Mouse (Mus musculus) urinary bladder, postnatal 36 days (tissue): ENCODE data around the gene Dtx3l.
"Not testable (repeated sequence)": the region's sequence is repeated elsewhere in the genome, so short reads cannot be mapped to it uniquely, and the experiment has no call there.

Experiments
- DNase-seq, 2 experiments: peaks; one replicate each; pipeline ENCODE4 v3.0.0; 2022; ENCODE audit warnings: low spot score in 2 of 2, mixed read lengths in 1 of 2

The Dtx3l gene

DNA sequence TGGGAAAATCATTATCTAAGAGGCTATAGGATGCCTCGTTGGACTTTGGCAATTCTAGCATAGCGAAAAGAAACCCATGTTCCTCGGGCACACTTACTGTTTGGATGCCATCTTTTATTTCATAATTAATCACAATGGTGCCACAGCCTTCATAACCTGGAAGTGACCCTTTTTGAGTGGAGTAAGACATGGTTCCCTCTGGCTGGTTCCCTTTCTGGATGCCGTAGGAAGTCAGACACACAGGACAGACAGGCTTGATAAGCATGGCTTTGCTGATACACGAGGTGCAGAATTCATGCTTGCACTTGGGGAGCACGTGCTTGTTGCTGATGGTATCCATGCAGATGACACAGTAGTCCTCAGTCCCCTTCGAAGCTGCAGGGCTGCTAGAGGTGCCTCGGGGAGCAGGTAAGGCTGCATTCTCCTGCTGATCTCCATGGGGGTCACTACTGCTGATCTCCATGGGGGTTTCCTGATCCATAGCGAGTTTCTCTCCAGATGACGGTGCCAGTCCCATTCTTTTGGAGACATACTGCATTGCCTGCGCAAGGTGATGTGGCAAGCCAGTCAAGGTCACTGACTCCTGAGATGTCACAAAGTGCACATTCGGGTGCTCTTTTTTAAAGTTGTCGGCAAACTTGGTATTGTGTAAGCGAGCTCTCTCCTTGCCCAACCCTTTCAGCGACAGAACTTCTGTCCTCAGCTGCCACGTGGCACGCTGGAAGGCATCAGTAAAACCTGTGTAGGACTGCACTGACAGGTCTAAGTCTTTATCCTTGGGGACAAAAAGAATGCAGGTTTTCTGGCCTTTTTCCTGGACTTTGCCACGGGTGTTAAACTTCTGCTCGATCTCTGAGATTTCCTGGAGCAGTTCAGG is 6.5 kb downstream of the Dtx3l start:
- DNase-seq, result no peak

DNA sequence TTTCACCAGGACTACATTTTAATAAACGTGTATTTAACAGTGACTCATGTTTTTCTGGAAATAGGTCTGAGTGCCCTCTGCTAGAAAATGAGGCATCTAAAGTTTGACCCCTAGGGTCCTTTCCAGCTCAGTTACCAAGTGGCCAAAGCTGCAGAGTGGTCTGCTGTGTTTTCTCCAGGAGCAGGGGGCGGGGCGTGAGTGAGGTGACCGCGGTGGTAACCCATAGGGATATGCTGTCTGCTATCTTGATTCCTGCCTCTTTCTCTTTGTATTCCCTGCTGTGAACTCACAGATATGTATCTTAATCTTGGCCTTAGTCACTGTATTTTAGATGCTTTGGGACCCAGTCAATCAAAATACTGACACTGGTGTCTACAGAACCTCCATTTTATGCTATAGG is 14.6 kb downstream of the Dtx3l start:
- DNase-seq, result no peak

DNA sequence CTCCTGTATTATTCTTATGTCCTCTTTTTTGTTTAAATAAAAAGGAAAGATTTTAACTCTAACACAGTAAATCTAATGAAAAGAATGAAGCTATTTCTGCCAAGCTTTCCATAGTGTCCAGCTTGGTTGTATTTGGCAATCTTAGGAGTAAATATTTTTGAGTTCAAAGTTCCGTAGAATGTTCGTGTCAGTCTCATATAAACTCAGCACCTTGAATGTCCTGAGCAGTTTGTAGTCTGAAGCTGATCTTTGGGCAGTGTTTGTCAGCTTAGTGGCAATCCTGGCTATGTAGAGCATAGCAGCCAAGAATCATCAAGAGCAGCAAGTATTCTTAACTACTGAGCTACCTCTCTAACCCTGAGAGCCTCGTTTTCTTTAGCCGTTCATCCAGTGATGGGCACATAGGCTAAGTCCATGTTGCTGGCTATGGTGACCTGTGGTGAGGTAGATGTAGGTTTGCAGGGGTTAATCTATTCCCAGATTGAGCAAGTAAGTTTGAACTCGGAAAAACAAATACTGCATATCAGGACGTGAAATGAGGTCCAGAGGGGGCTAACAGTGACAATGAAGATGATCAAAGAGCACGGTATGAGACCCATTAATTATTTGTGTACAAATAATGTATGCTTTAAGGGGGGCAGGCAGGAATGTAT is 15.3 kb downstream of the Dtx3l start:
- DNase-seq, result no peak

DNA sequence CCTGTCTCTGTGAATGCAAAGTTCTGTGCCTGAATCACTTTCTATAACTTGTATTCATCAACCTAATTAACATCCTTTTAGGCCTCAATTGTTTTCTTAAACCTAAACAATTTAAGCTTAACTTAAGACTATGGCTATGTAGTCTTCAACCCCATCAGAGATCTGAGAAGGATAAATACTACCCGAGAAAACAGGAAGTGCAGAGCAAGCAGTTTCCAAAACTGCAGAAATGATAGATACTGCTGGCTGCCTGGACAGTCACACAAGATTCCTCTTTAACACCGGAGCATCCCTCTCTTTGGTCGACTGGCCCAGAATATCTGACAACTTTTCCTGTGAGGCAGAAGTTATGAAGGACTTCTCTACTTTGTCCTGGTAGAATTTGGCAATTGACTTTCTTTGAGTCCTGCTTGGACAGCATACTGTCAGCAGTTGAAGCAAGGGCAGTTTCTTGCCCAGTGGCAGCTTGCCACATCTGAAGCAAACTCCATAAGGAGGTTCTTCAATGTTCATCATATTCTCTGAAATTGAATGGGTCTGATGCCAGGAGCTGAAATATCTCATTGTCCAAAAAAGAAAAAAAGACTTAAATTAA is 16.6 kb downstream of the Dtx3l start:
- no peak for DNase-seq

DNA sequence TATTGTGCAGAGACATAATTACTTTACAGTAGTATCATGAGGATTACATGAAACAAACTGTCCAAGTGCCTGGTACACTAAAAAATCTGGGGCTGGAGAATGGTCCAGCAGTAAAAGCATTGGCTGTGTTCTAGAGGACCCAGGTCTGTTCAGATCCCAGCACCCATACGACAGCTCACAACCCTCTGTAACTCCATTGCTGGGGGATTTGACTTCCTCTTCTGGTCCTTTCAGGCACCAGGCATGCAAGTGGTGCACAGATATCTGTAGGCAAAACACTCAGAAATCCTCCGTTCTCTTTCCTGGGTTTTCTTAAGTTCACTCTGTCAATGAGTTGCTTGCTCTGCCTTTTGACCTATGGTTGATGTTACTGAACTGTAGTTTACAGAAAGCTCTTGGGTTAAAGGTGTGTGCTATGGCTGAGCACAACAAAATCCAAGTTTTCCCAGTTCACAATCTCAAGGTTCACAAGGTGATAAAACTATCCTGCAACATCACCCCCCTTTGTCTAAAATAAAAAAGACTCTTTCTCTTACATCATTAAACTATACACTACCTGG is 17.2 kb downstream of the Dtx3l start:
- DNase-seq, result no peak

DNA sequence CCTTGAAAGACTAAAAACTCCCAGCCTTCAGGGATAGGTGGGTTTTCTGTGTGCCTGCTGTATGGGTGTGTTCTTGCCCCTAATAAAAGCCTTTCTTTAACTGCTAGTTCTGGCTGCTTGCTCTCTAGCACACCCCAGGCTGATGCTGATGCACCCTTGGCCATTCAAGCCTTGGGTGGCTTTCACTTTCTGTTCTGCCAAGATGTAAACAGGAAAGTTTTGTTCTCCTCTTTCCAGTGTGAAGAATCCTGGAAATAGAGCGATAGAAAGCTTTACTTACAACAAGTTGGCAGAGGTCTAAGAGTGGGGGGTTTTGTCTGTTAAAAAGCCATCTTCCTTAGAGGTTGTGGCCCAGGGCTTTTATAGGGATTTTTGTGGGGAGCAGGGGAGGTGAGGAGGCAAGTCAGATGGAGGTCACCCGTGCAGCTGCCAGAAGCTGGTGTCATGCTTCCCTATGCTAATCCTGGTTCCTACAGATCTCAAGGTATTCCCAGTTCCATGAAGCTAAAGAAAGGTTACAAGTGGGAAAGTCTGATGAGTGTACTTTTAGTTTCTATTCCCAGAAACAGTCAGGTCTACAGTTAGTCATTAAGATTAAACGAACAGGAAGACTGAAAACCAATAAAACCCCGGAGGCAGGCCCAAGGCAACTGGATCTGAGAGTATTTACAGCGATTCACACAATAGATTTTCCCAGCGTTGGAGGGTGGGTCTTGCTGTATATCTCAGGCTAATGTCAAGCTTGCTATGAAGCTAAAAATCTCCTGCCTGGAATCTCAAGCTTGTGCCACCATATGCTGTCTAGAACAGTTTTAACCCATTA is 20.0 kb downstream of the Dtx3l start:
- no peak for DNase-seq

DNA sequence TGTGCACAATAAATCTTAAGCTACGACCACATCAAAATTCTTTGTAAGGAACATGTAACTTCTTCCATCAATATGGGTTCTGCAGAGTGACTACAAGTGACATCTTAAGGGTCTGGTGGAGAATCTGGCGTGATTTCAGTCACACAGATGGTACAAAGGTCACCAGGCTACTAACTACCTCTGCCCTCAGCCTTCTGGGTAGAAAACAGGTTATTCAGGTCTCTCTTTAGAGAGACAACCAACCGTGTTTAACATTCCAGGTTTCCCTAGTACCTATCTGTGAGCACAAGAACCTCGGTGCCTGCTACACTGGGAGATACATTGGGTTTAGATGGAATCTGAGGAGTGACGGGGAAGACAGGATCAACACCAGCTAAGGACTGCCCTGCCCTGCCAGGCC is 24.6 kb downstream of the Dtx3l start:
- no peak for DNase-seq

DNA sequence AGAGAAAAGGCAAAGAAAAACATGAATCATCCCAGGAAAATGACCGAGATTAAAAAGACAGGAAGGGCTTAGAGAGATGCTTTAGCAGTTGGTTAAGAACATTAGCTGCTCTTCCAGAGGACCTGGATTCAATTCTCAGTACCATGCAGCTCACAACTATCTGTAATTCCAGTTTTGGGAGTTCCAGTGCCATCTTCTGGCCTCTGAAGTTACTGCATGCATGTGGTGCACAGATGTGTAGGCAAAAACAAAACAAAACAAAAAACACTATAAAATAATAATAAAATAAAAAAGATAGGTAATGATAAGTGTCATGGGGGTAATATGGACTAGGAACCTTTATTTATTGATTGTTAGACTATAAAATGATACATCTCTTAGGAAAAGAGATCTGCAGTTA is 25.4 kb downstream of the Dtx3l start:
- DNase-seq, result no peak

DNA sequence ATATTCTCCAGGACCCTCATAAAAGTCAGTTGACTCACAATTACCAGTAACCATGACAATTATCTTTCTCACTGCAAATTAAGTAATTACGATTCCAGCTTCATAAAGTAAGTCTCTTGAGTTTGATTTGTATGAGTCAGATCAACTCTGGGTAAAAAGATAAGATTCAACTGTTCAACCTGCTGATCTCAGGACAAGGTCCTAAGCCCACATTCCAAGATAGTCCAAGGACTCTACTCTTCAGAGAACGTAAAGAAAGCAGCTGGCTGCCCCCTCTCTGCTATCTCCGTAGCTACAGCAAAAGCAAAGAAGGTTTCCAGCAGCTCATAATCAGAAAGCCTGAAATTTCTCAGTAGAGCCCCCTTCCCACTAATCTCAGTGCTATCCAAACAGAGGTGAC is 27.5 kb downstream of the Dtx3l start:
- DNase-seq, result no peak

DNA sequence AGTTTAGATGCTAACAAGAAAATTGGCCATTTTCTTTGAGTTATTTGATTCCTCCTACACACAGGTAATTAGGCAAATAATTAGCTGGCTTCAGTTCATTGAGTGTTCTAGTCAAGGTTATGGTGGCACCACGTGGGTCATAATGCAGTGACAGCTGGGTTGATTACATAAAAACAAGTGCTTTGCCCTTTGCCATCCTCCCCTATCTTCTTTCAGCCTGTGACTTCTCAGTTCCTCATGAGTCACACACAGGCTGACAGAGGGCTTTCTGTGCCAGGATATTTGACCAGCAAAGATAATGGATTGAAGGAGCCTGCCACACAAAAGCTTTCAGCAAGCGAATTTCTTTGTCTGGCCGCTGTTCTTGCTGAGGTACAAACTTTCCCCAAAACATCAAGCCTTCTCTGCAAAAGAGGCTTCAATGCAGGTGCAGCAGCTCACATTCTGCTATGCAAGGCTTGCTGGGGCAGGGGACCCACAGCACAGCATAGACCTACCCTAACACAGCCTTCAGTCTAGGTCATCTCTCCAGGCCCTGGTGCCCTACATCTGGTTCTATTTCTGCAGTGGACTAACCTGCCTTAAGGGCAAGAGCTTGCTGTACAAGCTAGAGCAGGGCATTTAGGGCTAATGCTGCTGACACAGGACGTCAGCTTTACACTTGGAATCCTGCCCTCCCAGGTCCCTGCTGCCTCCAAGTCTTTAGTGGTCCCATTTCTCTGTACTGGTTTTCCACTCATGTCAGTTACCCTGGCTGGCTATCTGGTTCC is 31.3 kb downstream of the Dtx3l start:
- DNase-seq, result no peak

DNA sequence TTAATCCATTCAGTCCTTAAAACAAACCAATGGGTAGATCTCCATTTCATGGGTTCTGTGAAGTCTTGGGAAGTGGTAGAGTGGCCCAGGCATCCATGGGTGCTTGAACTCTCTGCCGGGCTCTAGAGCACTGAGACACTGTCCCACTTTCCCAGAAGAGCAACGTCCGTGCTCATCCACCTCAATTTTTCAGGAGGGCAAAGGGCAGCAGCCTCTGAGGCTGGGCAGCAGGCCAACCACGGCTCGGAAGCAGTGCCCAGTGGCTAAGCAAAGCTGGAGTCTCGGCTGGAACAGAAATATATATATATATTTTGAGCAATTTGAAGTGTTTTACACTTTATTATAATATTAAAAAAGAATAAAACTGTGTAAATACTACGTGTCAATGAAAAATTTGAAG is 32.1 kb downstream of the Dtx3l start:
- DNase-seq, result no peak

DNA sequence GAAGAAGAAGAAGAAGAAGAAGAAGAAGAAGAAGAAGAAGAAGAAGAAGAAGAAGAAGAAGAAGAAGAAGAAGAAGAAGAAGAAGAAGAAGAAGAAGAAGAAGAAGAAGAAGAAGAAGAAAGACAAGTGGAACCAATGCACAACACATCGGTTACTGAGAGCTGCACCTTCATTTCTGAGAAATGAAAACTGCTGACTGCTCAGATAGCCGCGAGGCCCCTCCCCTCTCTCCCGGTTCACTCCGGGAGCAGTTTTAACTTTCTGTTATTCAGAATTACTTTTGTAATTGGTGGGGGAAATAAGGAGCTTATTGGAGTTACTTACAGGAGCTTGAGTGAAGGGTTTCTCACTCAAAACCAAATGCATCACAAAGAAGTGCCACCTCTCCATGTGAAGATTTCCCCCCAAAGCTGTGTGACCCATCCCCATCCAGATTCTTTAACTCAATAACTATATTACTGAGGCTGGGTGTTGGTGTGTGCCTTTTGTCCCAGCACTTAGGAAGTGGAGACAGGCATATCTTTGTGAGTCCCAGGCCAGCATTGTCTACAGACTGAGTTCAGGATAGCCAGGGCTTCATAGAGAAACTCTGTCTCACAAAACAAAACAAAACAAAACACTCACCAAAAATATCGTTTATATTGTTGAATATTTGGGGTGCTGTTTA is 33.0 kb downstream of the Dtx3l start:
- no peak for DNase-seq

DNA sequence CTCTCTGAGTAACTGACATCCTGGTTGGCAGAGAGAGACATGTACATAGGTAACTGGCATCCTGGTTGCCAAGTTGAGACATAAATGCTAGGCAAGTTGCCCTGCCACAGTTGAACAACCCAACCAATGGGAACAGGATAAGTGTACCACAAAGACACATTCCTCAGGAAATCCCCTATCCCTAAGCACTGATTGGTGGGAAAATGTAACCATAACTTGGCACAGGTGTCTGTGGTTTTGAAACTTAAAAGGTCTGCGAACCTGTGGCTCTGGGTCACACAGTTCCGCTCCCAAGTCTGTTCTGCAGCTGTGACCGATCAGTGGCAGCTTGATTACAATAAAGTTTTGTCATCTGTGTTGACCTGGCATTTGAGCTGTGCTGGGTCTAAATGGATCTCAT is 33.6 kb downstream of the Dtx3l start:
- DNase-seq, result no peak

DNA sequence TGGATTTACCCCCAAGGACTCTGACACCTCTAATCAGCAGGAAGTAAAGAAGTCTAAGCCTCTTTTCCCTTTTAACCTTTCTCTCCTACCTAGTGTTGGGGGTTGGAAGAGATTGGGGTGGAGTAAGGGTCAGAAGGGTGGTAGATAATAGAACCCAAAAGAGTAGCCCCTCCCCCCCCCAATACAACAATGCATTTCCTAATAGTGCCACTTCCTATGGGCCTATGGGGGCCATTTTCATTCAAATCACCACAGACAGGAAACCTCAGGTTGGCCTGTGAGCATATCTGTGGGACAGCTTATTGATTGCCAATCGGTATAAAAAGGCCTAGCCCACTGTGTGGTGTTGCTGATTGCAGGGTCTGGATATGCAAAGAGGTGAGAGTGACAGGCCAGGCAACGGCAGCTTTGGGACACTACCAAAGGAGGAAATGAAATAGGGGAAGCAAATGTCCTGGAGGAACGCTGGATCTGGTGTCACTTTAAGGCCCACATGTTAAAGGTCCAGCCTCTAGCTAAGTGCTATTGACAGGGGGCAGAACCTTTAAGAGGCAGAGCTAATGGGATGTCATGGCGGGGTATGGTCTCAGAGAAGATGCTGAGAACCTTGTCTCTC is 34.7 kb downstream of the Dtx3l start:
- DNase-seq, result no peak

DNA sequence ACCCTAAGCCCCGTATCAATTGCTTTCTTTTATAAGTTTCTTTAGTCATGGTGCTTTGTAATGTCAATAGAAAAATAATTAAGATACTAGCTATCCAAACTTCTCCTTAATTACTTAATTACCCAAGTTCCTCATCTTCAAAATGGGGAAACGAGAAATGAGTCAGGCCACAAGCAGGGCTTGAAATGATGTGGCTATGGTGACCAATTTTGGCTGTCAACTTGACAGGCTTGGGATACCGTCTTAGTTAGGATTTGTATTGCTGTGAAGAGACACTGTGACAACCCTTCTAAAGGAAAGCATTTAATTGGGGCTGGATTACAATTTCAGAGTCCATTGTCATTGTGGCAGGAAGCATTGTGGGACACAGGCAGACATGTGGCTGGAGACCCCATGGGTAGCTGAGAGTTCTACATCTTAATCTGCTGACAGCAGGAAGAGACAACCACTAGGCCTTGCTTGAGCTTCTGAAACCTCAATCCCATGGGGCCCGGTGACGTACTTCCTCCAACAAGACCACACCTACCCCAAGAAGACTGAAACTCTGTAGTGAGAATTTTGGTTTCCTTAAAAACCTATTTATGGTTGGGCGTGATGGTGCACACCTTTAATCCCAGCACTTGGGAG is 35.8 kb downstream of the Dtx3l start:
- DNase-seq, result no peak

DNA sequence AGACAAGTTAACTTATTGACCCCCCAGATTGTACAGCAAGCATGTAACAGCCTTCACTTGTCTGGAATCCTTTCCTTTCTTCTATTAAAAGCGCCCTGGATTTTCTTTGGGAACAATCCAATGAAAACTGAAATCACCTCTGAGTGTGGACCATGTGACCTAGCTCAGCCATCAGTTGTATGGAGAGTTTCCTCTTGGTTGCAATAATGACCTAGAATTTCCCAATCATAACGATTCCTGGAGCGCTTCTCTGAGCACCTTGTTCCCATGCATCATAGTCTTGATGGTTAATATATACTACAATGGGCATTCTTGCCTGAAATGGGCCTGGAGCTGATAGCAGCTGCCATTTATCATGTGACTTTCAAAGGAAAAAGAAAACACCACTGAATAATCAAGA is 38.4 kb downstream of the Dtx3l start:
- DNase-seq, result no peak

DNA sequence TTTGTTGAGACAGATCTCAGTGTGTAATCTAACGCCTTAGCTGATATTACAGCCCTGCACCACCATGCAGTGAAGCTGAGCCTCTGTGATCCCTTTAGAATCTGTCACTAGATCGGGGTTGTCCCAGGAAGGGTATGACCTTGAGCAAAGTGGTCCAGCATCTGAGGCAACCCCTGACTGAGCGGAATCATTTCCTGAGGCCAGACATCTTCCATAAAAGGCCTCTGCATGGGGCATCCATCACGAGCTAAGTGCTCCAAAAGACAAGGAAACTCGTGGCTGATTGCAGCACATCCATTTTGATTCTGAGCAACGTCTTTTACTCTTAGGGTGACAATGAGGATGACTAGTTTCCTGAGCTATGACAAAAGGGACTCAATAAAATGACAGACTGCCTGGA is 44.0 kb downstream of the Dtx3l start:
- no peak for DNase-seq

DNA sequence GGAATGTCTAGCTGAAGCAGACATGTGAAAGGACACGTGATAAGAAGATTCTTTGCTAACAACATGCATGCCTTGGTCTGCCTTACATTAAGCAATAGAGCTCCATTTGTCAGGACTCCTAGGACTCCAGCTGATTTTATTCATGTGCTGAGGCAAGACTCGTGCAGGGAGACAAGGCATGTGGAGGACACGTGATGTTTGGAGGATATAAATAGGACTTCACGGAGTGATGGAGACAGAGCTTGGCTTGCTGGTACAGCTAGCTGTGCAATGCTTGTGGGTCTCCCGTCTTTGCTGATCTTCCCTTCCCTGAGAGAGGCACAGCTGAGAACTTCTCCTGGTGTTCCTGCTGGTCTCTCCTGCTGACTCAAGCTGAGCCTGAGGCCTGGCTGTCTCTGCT is 47.3 kb downstream of the Dtx3l start:
- not testable (repeated sequence) for DNase-seq

DNA sequence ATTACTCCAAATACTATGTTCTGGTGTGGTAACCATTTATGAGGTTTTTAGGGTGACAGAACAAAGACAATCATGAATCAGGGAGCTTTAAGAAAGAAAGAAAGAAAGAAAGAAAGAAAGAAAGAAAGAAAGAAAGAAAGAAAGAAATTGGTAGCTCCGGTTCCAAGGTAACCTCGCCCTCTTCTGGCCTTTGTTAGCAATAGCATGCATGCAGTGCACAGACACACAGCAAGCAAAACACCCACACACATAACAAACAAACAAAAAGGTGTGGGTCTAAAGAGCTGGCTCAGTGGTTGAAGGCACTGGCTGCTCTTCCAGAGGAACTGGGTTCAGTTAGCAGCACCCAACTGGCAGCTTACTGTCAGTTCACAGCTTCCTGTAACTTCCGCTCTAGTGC is 48.3 kb downstream of the Dtx3l start:
- no peak for DNase-seq

DNA sequence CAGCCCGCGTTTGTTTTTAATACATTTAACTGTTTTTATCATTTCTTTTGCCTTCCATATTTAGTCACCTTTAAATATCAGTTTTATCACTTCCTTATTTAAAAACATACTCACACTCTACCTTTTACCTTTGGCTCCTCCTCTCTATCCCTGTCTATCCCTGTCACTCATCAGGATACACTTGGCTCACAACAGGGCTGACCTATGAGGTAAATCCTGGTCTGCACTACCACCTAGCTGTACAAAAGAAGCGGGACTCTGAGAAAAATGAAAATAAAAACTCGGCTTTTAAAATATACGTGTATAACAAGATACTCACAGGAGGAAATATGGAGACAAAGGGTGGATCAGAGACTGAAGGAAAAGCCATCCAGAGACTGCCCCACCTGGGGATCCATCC is 50.0 kb downstream of the Dtx3l start:
- no peak for DNase-seq
